Mouse (Mus musculus) liver, embryonic 14.5 days (tissue): Measurements from ENCODE around the gene Ghr.

ENCODE experiments used
- CTCF ChIP-seq: IDR thresholded peaks from 2 replicates; pipeline ENCODE4 v1.5.1; 2016; ENCODE audit warnings: antibody characterized with exemption, low read depth, control low read depth
- EP300 ChIP-seq: IDR thresholded peaks from 2 replicates; pipeline ENCODE4 v1.6.1; 2016; ENCODE audit warnings: antibody characterized with exemption, low read depth

GRCm38 (mm10) chr15:3344555-3344954 lies 238.7 kb downstream of the Ghr start:
- TF ChIP-seq CTCF (no peak), EP300 (no peak)
